Mouse (Mus musculus): ENCODE results near the gene Ccdc80.

- TF ChIP-seq CTCF (IDR thresholded peaks at IDR 0.05; ENCODE audit: control insufficient read depth, insufficient read depth, low read length) = no peak
- no peak for TF ChIP-seq POLR2A (IDR thresholded peaks at IDR 0.05; ENCODE audit: borderline replicate concordance, control insufficient read depth, low read depth, low read length)
Observed at GRCm38 (mm10) chr16:45070383-45071083, 22.7 kb upstream of the Ccdc80 start.

Measured in bone marrow, adult 2 months (tissue).